Mouse (Mus musculus): ENCODE results near the gene Tmem109. TPM values are rescaled to one million over a fixed set of nuclear protein-coding genes. Genes with fewer than 3 reads are reported as not detected.

The Tmem109 gene
- total and polyA plus RNA-seq, 3 experiments = 17.9 to 51.5 (median 32.9) TPM

DNA sequence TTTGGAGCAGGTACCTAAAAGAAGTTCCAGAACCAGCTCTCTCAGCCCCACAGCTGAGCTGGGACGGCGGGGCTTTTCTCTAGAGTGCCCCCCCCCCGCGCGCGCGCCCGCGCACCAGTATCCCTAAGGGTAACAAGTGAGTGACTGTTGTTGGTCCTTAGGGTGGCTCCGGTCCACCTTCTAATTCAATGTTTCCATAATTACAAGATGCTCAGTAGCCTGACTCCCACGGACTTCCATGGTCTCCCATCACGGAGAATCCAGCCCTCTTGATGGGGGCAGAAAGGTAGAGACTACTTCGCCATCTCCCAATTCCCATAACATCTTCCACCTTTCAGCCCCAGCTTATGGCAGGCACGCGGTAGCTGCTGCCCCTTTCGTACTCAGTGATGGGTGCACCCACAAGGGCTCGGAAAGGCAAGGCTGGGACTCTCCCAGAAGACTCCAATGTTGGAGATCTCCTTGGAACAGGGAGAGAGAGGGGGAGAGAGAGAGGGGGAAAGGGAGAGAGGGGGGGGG, 13.1 kb downstream of the Tmem109 start:
- H3K27me3 ChIP-seq (replicated peaks) = no peaks in the 10 kb centered on the region
- no peak overlapping the region for H3K9ac ChIP-seq (ENCODE audit: insufficient read depth, low read depth)
- no peak overlapping the region for H3K4me3 ChIP-seq (replicated peaks in 1 of 3; ENCODE audit: low read depth in 2 of 3, low read length in 2 of 3, poor library complexity in 1 of 3)
- dilution Hi-C loops (cut with MboI; ENCODE audit: extremely low pct_ligation_motif_present, extremely low pct_unique_long_range_greater_than_20kb, low sequenced_read_pairs) (no loop called here), in situ Hi-C loops (cut with MboI; ENCODE audit: low pct_ligation_motif_present, low pct_unique_long_range_greater_than_20kb, low sequenced_read_pairs) (no loop called here)
- H3K9me3 ChIP-seq (replicated peaks; ENCODE audit: low read length) = no peaks in the 10 kb centered on the region
- H3K4me2 ChIP-seq (ENCODE audit: insufficient read depth, low read depth, poor library complexity, severe bottlenecking) = no peak overlapping the region
- H3K79me2 ChIP-seq (replicated peaks; ENCODE audit: control insufficient read depth, extremely low read depth, insufficient read depth, poor library complexity, severe bottlenecking) = no peaks in the 10 kb centered on the region
- no peaks in the 10 kb centered on the region for H3K4me1 ChIP-seq (ENCODE audit: control insufficient read depth in 1 of 2, insufficient read depth in 2 of 2)
- no peak overlapping the region for H3K27ac ChIP-seq (ENCODE audit: insufficient read depth, low read depth)
- peaks cover 30 to 44% of the 10 kb centered on the region in 2 experiments for H3K36me3 ChIP-seq (replicated peaks in 1 of 2; ENCODE audit: control insufficient read depth in 1 of 2, insufficient read depth in 1 of 2, low read length in 1 of 2)
- DNase-seq (ENCODE audit: extremely low read depth) = no peak
- TF ChIP-seq MAX (IDR thresholded peaks at IDR 0.05; ENCODE audit: low read length) (no peak), NRF1 (IDR thresholded peaks at IDR 0.05; ENCODE audit: low read depth, low read length) (no peak), KAT2A (IDR thresholded peaks at IDR 0.05; ENCODE audit: insufficient replicate concordance, low read length) (no peak), USF2 (conservative IDR thresholded peaks at IDR 0.05; ENCODE audit: low read depth, low read length) (no peak), SMC3 (IDR thresholded peaks at IDR 0.05; ENCODE audit: low read depth, low read length) (no peak), EP300 (IDR thresholded peaks at IDR 0.05; ENCODE audit: low read length) (no peak), MXI1 (IDR thresholded peaks at IDR 0.05; ENCODE audit: low read depth, low read length) (no peak), HCFC1 (IDR thresholded peaks at IDR 0.05; ENCODE audit: low read depth, low read length) (no peak), ZC3H11A (IDR thresholded peaks at IDR 0.05; ENCODE audit: low read depth, low read length) (no peak), ZMIZ1 (IDR thresholded peaks at IDR 0.05; ENCODE audit: low read depth, low read length) (no peak), E2F4 (IDR thresholded peaks at IDR 0.05; ENCODE audit: insufficient replicate concordance, low read depth, low read length) (no peak), JUND (conservative IDR thresholded peaks at IDR 0.05; ENCODE audit: low read depth, low read length) (no peak), CTCF (conservative IDR thresholded peaks at IDR 0.05 in 1 of 2, IDR thresholded peaks at IDR 0.05 in 1 of 2; ENCODE audit: low read depth in 2 of 2, low read length in 2 of 2) (no peak)

DNA sequence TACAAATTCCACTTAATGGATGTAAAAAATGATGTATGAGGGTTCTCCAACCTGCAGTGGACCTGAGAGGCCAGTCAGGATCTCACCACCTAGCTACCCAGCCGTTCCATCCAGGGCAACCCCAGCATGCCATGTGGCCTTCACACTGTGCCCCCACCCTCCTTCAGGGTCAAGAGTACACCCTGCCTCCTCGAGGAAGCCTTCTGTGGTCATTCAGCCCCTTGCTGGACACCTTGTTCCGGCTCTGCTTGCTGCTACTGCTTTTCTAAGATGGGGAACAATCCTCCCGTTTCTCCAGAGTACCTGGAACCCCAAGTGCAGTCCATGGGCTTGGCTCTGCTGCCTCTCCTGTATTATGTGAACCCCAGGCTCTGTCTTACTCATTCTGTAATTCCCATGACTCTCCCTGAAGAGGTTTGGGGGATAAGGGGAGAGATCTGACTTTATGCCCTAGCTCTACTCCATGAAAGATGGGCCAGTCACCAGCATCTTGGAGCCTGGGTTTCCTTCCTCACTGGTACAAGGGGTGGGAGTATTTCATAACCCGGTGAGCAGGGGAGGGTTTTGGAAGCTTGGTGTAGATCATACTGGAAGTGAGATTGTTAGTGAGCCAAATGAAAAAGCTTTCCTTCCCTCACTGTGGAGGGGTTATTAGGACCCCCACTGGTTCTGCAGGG, 13.7 kb downstream of the Tmem109 start:
- H3K27me3 ChIP-seq (replicated peaks) = no peaks in the 10 kb centered on the region
- H3K9ac ChIP-seq (ENCODE audit: insufficient read depth, low read depth) = no peak overlapping the region
- H3K9me3 ChIP-seq (replicated peaks; ENCODE audit: low read length) = no peaks in the 10 kb centered on the region
- H3K79me2 ChIP-seq (replicated peaks; ENCODE audit: control insufficient read depth, extremely low read depth, insufficient read depth, poor library complexity, severe bottlenecking) = no peaks in the 10 kb centered on the region
- H3K4me1 ChIP-seq (ENCODE audit: control insufficient read depth in 1 of 2, insufficient read depth in 2 of 2) = no peaks in the 10 kb centered on the region
- peaks cover 24 to 38% of the 10 kb centered on the region in 2 experiments for H3K36me3 ChIP-seq (replicated peaks in 1 of 2; ENCODE audit: control insufficient read depth in 1 of 2, insufficient read depth in 1 of 2, low read length in 1 of 2)
- in situ Hi-C loops (cut with MboI; ENCODE audit: low pct_ligation_motif_present, low pct_unique_long_range_greater_than_20kb, low sequenced_read_pairs) (no loop called here), dilution Hi-C loops (cut with MboI; ENCODE audit: extremely low pct_ligation_motif_present, extremely low pct_unique_long_range_greater_than_20kb, low sequenced_read_pairs) (no loop called here)
- no peak overlapping the region for H3K4me2 ChIP-seq (ENCODE audit: insufficient read depth, low read depth, poor library complexity, severe bottlenecking)
- no peak overlapping the region for H3K27ac ChIP-seq (ENCODE audit: insufficient read depth, low read depth)
- no peak for TF ChIP-seq NELFE (IDR thresholded peaks at IDR 0.05; ENCODE audit: low read depth, low read length)
- no peak for TF ChIP-seq PAX5 (IDR thresholded peaks at IDR 0.05; ENCODE audit: low read length)
- no peak for TF ChIP-seq MAX (IDR thresholded peaks at IDR 0.05; ENCODE audit: low read length)
- TF ChIP-seq MAZ (IDR thresholded peaks at IDR 0.05; ENCODE audit: low read depth, low read length) = no peak
- TF ChIP-seq HCFC1 (IDR thresholded peaks at IDR 0.05; ENCODE audit: low read depth, low read length) = no peak
- TF ChIP-seq E2F4 (IDR thresholded peaks at IDR 0.05; ENCODE audit: insufficient replicate concordance, low read depth, low read length) = no peak
- TF ChIP-seq ZNF384 (IDR thresholded peaks at IDR 0.05; ENCODE audit: low read depth, low read length) = no peak
- TF ChIP-seq USF1 (IDR thresholded peaks at IDR 0.05; ENCODE audit: low read depth, low read length) = no peak
- no peak for TF ChIP-seq NRF1 (IDR thresholded peaks at IDR 0.05; ENCODE audit: low read depth, low read length)
- no peak for TF ChIP-seq UBTF (IDR thresholded peaks at IDR 0.05; ENCODE audit: low read depth, low read length)
- no peak for TF ChIP-seq MYC (IDR thresholded peaks at IDR 0.05; ENCODE audit: low read depth, low read length)
- TF ChIP-seq JUN (IDR thresholded peaks at IDR 0.05; ENCODE audit: insufficient read depth, low read depth, low read length) = no peak
- no peak for TF ChIP-seq SMC3 (IDR thresholded peaks at IDR 0.05; ENCODE audit: low read depth, low read length)
- TF ChIP-seq ZMIZ1 (IDR thresholded peaks at IDR 0.05; ENCODE audit: low read depth, low read length) = no peak
- no peak for TF ChIP-seq TBP (conservative IDR thresholded peaks at IDR 0.05; ENCODE audit: low read depth, low read length)
- TF ChIP-seq ZKSCAN1 (IDR thresholded peaks at IDR 0.05; ENCODE audit: borderline replicate concordance, low read depth, low read length) = no peak
- TF ChIP-seq POLR2AphosphoS2 (IDR thresholded peaks at IDR 0.05; ENCODE audit: low read depth, low read length) = no peak
- H3K4me3 ChIP-seq (replicated peaks in 1 of 3; ENCODE audit: low read depth in 2 of 3, low read length in 2 of 3, poor library complexity in 1 of 3) = no peak overlapping the region
- no peak for DNase-seq (ENCODE audit: extremely low read depth)
